Mouse (Mus musculus) NIH3T3 (cell line): ENCODE data around the gene Eif4e.
A peak's percentile ranks its signal among the peaks of the same experiment; 100 is the strongest.
"Not testable (repeated sequence)": the region's sequence is repeated elsewhere in the genome, so short reads cannot be mapped to it uniquely, and the experiment has no call there.

Source experiments
- DNase-seq: peaks from one replicate; pipeline ENCODE4 v3.0.0-alpha.2; 2012; ENCODE audit warnings: low read depth

Eif4e gene

DNA sequence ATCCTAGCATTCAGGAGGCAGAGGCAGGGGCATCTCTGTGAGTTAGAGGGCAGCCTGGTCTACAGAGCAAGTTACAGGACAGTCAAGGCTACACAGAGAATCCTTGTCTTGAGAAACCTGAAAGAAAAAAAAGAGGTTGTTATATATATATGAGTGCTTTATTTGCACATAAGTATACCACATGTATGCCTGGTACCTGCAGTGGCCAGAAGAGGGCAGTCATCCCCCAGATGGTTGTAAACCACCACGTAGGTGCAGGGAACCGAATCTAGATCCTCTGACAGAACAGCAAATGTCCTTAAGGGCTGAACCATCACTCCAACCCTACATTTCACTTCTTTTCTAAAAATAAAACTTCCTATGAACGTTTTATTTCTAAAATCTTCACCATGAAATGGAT lies 8.1 kb upstream of the Eif4e start:
- DNase-seq, result no peak

DNA sequence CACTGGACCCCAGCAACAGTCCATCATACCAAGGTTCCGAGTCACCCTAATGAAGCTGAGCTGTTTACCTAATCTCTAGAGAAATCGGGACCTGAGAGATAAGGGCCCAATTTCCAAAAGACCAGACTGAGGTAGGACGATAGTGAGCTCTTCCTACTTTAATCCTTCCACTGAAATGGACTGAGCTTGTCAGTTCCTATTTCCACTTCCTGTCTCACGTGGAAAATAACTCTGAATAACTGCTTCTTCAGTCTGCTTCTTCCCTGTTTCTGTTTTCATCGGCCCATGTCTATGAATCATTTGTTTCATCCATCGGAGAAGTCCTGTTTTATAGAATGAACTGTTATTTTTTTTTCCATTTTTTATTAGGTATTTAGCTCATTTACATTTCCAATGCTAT lies 6.8 kb upstream of the Eif4e start:
- peak; percentile 35 for DNase-seq

DNA sequence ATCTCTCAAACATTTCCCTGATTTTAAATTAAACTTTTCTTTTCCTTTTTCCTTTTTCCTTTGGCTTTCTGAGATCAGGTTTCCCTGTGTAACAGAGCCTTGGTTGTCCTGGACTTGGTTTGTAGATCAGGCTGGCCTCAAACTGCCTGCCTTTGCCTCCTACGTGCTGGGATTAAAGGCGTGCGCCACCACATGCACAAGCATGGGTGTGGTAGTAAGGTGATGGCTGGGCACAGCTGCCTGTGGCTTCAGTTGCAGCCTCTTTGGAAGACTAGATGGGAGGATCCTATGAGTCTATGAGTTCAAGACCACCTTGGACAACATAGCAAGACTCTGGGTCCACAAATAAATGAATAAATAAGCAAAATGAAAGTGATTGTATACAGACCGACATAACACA lies 2.0 kb upstream of the Eif4e start:
- DNase-seq, result no peak

DNA sequence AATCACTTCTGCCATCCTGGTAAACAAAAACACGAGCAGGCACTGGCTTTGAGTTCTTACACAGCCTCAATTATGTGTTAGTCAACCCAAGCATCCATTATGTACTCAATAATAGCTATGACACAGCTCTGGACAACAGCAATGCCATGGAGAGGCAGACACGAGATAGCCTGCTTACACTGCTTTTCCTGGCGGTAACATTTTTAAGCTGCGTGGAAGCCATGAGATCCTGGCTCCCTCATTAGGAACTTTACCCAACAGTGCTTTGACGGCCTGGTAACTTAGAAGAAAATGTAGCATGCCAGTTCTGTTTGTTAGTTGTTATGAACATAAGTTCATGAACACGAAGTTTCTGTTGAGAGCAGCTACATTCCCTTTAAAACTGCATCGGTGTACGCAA lies 485 bp upstream of the Eif4e start:
- DNase-seq, result peak; percentile 48

DNA sequence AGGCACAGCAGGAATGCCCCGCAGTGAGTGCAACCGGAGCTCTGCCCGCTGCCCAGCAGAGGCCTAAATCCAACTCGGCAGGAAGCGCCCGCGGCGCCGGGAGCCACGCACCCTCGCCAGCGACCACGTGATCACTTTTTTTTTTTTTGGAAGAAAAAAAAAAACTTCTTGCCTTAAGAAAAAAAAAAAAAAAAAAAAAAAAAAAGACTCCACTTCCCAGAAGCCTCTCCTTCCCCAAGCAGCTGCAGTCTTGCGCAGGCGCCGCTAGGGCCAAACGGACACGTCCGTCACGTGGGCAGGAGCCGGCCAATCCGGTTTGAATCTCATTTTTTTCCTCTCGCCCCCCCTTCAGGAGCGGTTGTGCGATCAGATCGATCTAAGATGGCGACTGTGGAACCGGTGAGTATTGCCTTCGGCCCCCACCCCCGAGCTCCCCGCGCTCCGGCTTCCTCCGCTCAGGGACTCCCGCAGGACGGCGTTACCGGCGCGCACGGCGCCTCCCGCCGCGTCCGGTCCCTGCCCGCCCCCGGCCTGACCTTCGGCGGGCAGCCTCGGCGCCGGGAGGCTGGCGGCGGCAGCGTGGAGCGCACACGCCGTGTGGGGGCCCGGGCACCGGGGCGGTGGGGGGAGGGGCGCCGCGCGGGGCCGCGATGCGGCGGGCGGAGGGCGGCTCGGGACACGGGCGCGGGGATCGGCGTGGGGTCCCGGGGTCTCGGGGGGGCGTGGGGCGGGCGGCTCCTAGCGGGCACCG lies 1.1 kb downstream of the Eif4e start:
- DNase-seq, result peak; percentile 99

DNA sequence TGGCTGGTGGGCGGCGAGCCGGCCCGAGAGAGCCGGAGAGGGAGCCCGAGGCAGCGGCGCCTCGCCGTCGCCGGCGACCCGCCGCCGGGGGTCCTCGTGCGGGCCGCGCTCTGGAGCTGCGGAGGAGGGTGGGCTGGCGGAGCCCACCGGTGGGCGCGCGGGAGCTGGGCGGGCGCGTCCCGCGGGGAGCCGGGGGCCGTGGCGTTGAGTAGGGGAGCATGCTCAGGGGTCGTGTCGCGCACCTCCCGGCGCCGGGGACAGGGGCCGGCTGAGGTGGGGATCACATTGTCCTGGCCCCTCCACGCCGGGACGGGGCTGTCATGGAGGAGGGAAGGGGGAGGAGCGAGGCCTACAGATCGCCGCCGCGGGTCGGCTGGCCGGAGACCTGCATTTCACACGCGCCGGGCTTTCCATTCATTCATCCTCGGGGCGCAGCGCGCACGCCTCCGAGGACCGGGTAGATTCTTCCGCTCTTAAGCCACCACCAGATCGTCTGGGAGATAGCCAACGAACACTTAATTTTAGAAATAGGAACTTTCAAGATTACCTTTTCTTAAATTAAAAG lies 1.8 kb downstream of the Eif4e start:
- peak; percentile 86 for DNase-seq

DNA sequence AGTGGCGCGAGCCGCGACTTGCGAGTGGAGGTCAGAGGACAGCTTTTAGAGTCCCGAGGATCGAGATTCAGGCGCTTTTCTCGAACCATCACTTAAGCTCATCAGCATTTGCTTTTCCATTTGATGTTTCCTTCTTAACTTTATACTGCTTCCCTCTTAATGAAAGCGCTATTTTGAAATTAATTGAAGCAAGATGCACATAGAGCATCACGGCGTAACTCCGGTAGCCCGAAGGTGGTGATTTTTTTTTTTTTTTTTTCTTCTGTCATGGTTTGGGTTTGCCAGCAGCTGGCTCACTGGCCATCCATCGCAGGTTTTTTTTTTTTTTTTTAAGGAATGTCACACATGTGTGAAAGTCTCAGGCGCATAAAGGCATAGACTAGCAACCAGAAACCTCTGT lies 2.3 kb downstream of the Eif4e start:
- DNase-seq, result peak; percentile 28

DNA sequence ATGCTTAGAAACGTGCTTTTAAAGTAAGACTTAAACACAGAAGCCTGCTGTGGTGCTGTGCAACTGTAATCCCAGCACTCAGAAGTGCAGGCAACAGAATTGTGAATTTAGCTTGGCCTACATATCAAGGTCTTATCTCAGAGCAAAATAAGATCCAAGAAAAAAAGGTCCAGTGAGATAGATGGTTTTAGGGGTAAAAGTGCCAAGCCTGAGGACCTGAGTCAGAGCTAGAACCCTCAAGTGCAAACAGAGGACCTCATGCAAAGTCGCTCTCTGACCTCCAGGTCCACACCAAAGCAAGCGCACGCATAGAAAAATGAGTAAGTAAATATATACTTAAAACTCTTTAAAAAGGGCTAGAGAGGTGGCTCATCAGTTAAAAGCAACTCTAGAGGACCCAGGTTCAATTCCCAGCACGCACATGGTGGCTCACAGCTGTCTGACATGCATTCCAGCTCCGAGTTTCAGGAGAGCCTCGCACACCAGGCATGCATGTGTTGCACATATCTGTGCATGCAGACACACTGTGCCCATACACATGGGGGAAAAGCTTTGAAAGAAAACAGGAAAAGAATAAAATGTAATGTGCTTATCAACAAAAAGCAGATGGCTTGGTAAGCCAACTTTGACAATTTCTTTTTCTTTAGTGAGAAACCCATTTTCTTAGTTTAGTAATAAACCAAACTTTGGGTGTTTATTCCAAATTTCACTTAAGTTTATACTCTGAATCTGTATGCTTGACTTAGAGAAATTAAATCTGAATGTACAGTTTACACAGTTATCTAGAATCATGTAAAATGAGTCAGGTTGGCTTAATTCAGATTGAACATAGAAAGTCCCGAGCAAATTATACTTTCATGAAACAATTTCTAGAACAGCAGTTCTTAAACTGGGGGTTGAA lies 4.8 kb downstream of the Eif4e start:
- DNase-seq, result no peak

DNA sequence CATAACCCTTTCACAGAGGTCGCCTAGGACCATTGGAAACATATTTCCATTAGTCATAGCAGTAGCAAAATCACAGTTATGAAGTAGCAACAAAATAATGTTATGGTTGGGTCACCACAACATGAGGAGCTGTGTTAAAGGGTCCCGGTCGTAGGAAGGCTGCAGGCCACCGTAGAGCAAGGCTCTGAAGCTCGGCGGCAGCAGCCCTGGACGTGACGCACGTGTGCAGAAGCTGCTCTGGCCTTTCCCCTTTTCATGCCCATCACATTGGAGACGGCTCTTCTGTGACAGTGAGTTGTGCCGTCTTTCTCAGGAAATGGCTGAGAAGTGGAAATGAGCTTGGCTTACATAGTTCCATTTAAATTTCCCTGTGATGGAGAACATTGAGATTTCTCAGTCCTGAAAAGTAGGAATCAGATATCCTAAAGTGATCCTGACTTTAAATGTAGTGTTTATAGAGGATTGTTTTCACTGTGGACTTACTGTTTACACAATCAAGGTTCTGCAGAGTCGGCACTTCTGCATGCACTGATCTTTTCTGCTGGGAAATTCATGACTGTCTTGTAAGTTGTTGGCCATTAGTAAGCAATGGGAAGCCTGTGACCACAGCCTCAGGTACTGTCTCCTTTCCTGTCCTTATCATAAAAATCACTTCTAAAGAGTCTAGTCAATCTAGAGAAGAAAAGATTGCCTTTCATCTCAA lies 5.7 kb downstream of the Eif4e start:
- no peak for DNase-seq

DNA sequence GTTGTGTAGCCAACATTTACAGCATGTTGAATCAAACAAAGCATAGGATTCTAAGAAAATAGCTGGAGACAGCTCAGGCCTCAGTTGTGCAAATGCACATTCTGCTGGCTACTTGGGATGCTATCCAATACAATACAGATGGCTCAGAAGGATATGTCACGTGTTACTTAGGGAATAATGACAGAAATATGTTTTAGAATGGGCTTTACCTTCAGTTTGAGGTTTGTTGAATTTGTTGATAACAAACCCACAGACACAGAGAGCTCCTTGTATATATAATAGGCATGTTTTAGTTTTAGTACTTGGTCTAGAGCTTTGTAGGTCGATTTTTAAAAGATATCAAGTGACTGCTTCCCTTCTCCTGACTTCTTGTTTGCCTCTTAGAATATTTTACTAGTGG lies 6.8 kb downstream of the Eif4e start:
- DNase-seq, result no peak

DNA sequence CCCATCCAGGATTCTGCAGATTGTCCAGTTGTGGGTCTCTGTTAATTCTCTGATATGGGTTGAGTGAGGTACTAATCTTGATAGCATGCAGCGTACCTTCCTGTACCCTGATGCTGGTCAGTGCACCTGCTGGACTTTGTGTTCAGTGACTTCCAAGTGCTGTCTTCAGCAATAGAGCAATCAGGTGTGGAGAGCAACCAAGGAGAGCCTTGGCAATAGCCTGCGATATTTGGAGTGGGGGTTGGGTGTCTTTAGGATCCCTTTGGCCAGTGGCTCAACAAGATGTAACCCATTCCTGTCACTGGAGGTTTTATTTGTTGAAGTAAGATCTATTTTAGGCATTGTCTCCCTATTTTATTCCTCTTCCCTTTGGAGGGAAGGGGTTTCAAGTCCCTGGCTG lies 10.1 kb downstream of the Eif4e start:
- no peak for DNase-seq

DNA sequence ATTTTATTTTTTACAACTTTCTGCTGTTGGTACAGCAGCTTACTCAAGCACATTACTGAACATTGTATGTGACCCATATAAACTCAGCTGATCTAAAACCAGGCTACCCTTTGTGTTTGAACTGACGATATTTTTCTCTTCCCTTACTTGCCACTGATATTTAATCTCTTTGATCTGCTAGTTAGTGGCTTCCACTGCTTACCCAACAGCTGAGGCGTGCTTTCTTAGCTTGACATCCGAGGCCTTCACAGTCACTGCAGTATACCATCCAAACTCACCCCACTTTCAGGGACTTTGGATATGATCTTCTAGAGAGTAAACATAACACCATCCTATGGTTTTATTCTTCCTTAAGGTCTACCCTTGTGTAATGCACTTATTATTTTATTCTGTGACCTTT lies 16.6 kb downstream of the Eif4e start:
- no peak for DNase-seq

DNA sequence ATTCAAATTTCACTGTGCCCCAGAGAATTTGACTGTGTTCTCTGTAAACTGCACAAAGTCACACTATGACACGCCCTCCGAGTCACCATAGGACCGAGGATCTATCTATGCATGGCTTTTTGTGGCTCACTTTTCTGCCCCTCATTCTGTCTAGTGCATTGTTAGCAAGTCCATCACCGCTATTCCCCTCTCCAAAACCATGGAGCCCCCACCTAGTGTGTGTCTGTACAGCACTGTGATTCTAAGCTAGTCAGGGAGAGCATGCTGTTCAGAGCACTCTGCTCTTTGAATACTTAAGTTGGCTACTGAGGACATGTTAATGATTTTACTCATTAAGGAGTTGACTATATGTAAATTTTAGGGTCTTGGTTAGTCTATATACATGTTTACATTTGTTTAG lies 18.1 kb downstream of the Eif4e start:
- no peak for DNase-seq

DNA sequence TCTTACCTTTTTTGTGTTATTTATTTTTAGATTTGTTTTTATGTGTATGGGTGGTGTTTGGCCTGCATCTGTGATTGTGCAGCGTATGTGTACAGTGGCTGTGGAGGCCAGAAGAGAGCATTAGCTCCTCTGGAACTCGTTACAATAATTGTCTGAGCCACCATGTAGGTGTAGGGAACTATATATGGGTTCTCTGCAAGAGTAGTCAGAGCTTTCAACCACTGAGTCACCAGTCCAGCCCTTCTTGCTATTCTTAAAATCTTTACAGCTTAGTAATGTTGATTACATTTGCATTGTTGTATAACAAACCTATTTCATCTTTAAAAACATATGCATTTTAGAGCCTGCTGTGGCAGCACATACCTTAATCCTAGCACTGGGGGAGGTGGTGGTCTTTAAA lies 20.7 kb downstream of the Eif4e start:
- no peak for DNase-seq

DNA sequence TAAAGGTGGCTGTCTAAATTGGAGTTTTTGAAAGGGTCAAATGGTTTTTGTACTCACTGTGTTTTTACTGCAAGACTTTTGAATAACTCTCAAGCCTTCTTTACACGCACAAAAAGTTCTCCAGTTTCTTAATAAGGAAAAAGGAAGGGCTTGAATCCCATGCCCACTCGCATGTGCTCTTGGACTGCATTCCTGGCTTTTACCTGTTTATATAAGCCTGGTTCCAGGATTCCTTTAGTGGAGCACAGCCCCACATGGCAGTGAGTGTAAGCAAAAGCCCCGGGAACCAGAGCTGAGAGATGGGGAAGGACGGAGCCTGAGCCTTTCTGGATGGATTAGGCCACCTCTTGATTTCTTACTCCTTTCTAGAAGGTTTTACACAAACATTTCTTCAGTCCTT lies 23.1 kb downstream of the Eif4e start:
- no peak for DNase-seq

DNA sequence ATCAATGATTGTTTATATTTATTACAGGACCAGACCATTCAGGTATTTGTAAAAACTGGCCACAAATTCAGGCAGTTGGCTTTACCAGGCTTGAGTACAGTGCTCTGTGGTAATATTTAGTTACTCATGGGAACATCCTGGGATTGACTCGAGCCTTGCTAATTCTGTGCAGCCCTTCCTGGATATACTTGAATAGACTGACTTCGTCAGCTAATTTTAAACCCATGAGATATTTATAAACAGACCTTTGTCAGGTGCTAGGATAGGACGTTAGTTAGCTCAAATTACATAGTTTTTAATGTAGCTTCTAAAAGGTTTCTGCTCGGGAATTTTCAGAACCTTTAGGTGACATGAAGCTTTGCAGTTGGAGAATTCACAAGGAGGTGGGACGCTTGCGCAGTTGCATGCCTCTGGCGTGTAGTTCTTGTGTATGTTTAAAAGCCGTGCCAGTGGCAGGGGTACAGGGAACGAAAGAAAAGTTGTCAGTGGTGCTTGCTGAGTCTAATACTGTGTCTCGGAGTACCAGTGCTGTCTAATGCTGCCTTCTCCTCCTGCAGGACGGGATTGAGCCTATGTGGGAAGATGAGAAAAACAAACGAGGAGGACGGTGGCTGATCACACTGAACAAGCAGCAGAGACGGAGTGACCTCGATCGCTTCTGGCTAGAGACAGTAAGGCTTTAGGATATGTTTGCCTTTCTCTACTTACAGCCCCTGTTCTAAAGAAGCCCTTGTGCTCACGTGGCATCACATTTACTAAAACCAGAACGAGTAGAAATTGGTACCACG lies 24.6 kb downstream of the Eif4e start:
- DNase-seq, result no peak

DNA sequence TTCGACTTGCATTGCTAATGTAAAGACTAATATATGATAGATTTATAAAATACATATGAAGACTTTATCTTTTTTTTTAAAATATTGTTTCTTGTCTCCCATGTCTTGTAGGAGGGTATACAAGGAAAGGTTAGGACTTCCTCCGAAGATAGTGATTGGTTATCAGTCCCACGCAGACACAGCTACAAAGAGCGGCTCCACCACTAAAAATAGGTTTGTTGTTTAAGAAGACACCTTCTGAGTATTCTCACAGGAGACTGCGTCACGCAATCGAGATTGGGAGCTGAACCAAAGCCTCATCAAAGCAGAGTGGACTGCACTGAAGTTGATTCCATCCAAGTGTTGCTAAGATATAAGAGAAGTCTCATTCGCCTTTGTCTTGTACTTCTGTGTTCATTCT lies 29.3 kb downstream of the Eif4e start:
- DNase-seq, result not testable (repeated sequence)

DNA sequence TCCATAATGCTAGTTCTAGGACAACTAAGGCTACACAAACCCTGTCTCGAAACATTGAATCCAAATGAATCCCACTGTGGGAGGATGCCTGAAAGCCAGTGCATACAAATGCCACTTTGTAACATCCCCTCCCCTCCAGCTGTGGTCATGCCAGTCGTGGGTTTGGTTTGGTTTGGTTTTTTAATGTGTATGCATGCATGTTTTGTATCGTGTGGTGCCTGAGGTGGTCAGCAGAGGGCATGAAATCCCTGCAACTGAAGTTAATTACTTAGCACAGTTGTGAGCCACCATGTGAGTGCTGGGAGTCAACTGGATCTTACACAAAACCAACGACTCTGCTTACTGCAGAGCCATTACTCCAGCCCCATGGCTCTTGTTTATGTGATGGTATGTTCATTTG lies 32.5 kb downstream of the Eif4e start:
- DNase-seq, result peak; percentile 59

DNA sequence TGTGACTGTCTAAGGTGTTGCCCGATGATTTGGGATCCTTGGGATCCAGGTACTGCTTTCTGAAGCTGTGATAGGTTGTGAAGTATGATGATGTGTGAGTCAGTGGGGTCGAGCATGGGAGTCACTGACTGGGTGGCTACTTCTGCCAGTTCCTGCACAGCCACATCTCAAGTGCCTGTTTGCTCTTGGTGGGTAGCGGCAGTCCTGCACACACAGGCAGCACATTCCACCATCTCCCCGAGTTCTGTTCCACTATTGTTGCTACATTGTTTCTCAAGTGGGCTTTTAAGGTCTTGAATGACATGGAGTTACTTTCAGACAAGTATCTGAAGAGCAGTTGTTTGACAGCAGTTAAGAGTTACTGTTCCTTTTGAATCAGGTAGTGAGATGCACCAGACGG lies 34.3 kb downstream of the Eif4e start:
- no peak for DNase-seq

DNA sequence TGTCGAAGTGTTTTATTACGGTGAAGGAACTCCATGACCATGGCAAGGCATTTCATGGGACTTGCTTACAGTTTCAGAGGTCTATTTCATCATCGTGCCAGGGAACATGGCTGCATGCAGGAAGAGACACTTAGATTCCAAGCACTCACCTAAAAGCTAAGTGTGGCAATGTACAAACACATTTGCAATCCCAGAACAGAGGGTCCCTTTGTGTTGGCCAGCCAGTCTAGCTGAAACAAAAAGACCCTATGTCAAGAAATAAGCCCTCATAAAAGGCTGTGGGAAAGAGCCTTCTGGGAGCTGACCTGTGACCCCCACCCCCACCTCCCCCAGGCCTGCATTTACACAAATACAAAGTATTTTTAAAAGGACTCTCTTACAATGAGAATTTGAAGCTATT lies 34.9 kb downstream of the Eif4e start:
- DNase-seq, result no peak

DNA sequence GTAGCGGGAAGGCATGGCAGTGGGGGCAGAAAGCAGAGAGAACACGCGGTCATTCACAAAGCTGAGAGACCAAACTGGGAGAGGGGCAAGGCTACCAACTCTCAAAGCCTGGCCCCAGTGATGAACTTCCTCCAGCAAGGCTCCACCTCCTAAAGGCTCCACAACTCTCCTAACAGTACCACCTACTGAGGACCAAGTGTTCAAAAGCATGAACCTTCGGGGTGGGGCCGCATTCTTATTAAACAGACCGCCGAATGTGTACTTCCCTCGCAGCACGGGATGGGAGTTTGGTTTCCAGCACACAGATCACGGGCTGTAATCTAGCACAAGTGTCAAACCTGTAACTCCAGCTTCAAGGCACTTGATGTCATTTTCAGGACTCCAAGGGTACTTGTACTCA lies 52.9 kb downstream of the Eif4e start:
- DNase-seq, result no peak

DNA sequence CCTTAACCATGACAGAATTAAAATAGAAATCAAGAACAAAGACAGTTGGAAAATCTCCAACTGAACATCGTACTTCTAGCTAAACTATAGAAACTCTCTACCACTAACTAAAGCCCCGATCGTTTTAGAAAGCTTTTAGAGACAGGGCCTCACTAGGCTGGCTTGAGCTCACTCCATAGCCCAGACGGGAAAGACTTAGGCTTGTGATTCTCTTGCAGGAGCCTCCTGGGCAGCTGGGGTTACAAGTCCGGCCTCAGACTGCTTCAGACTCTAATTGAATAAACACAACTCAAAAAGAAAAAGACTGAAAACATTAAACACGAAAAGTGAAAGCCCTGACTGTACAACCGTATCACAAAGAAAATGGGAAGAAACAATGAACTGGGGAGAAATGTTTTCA lies 60.2 kb downstream of the Eif4e start:
- DNase-seq, result no peak
